Mouse (Mus musculus) subcutaneous adipose tissue, adult 2 months (tissue): ENCODE data around the gene Hspb3. TPM values are rescaled to one million over a fixed set of nuclear protein-coding genes. Genes with fewer than 3 reads are reported as not detected.

Experiments used
- polyA plus RNA-seq: library from polyadenylated mRNA; depleted of rRNA; stranded (reverse); fragments of >200 nt; gene quantifications from 2 replicates; pipeline ENCODE4 v1.2.3, GENCODE M21; 2012; ENCODE audit warnings: low replicate concordance; rRNA removed

Hspb3 gene
- not detected in 2 replicates for polyA plus RNA-seq

DNA sequence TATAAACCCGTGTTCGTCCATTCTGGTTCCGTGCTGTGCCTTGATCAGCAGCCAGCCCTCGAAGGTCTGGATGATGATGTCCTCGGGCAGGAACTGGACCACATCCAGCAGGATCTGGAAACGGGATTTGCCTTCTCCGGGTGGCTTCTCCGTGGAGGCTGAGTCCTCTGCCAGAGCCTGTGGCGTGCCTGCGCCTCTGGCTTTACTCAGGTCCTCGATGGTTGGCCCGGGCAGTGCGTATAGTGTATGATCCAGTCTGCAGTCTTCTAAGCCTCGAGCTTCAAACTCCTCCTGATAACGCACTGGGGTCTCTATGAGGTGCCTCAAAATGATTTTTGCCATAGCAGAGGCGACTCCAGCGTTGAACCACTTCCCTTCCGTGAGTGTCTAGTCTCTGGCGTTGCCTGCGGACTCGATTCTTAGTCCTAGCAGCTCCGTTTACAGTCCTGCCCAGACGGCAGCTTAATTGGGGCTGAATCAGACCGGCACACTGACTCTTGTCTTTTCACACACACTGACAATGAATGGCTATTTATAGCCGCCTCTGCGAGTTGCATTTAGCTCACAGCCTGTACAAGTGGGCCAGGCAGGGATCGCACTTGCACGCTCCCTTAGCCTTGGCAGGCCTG lies at the start of gene Hspb3:
TSS of gene Hspb3 (minus strand) at position 526 of the 629 bp plus-strand sequence.

GRCm38 (mm10) chr13:113617891-113618823 lies 45.3 kb downstream of the Hspb3 start, which contains the start of gene Snx18:
TSS of gene Snx18 (minus strand) at chr13:113618564.

Other genes with a start within 250 kb of the Hspb3 start
- 16.6 and 31.7 TPM in 2 replicates for gene Snx18, start 45.1 kb downstream of the Hspb3 start, polyA plus RNA-seq
- 8.4 and 15.6 TPM in 2 replicates for gene Arl15, start 130.8 kb upstream of the Hspb3 start, polyA plus RNA-seq